Mouse (Mus musculus) lung, postnatal 0 days (tissue): Measurements from ENCODE around the gene Plpp2. TPM values are rescaled to one million over a fixed set of nuclear protein-coding genes. Genes with fewer than 3 reads are reported as not detected.

Experiments
- ATAC-seq: fragments of 200-750 bp; cut with Nextera tagmentation; 2 replicates; pipeline ENCODE4 v1.8.0; 2017; ENCODE audit warnings: moderate library complexity
- DNase-seq: peaks from one replicate; pipeline ENCODE4 v3.0.0-alpha.2; 2016; ENCODE audit warnings: low spot score
- H3K27ac ChIP-seq: fragments of 300-500 bp; sonication (generic); 2 replicates; pipeline ENCODE4 v1.5.1; 2014; ENCODE audit warnings: antibody characterized with exemption, mild to moderate bottlenecking, low read length, mixed read lengths
- H3K27me3 ChIP-seq: fragments of 300-500 bp; sonication (generic); replicated peaks from 2 replicates; pipeline ENCODE4 v1.6.1; 2014; ENCODE audit warnings: low read length, mixed read lengths; ENCODE audit not compliant: insufficient read depth
- H3K36me3 ChIP-seq: fragments of 300-500 bp; sonication (generic); 2 replicates; pipeline ENCODE4 v1.6.1; 2014; ENCODE audit warnings: low read length, mixed read lengths; ENCODE audit not compliant: insufficient read depth
- H3K4me1 ChIP-seq: fragments of 300-500 bp; sonication (generic); 2 replicates; pipeline ENCODE4 v1.6.1; 2014; ENCODE audit warnings: antibody characterized with exemption, low read depth, low read length, mixed read lengths; ENCODE audit not compliant: insufficient read depth
- H3K4me2 ChIP-seq: fragments of 300-500 bp; sonication (generic); replicated peaks from 2 replicates; pipeline ENCODE4 v1.6.1; 2014; ENCODE audit warnings: low read depth, mild to moderate bottlenecking, low read length, moderate library complexity, mixed read lengths
- H3K4me3 ChIP-seq: fragments of 300-500 bp; sonication (generic); 2 replicates; pipeline ENCODE4 v1.5.1; 2014; ENCODE audit warnings: low read depth, low read length
- H3K9ac ChIP-seq: fragments of 300-500 bp; sonication (generic); replicated peaks from 2 replicates; pipeline ENCODE4 v1.6.1; 2014; ENCODE audit warnings: low read depth, mild to moderate bottlenecking
- H3K9me3 ChIP-seq: fragments of 300-500 bp; sonication (generic); 2 replicates; pipeline ENCODE4 v1.6.1; 2016; ENCODE audit warnings: low read length, mixed read lengths
- CTCF ChIP-seq: IDR thresholded peaks from 2 replicates; pipeline ENCODE4 v1.5.1; 2016; ENCODE audit warnings: antibody characterized with exemption, mild to moderate bottlenecking
- EP300 ChIP-seq: IDR thresholded peaks from 2 replicates; pipeline ENCODE4 v1.6.1; 2016; ENCODE audit warnings: antibody characterized with exemption, mild to moderate bottlenecking, control low read depth
- WGBS: fragments of 180-500 bp; shearing (Covaris S2); extraction: QIAGEN DNeasy Blood & Tissue Kit; methylation state at CpG from one replicate; pipeline ENCODE4 v1.1.7; 2014; 5-methylcytosine and 5-hydroxymethylcytosine counted together
- polyA plus RNA-seq: library from polyadenylated mRNA; unstranded; fragments of >200 nt; fragmentation: Nextera tagmentation; extraction: Ambion mirVana; gene quantifications from 2 replicates; pipeline ENCODE4 v1.2.1, GENCODE M21; 2015

Plpp2 gene
- polyA plus RNA-seq, 1 experiment from 2014 or later: 32.1 TPM

GRCm38 (mm10) chr10:79536461-79537080 lies 3.0 kb upstream of the Plpp2 start:
- no peak overlapping the region for H3K27ac ChIP-seq
- no peak for TF ChIP-seq EP300
- no peak for TF ChIP-seq CTCF
- 67% methylated on average over 12 of the region's 12 CpGs for WGBS
- H3K4me1 ChIP-seq: peaks cover 5% of the 10 kb centered on the region; the same call in 1 of the 2 replicates
- H3K27me3 ChIP-seq: no peaks in the 10 kb centered on the region
- no peak for DNase-seq
- no peak overlapping the region for H3K4me2 ChIP-seq
- ATAC-seq: no peak
- H3K36me3 ChIP-seq: peaks cover 9% of the 10 kb centered on the region
- no peaks in the 10 kb centered on the region for H3K9me3 ChIP-seq
- no peak overlapping the region for H3K4me3 ChIP-seq
- no peak overlapping the region for H3K9ac ChIP-seq

GRCm38 (mm10) chr10:79535431-79535830 lies 1.8 kb upstream of the Plpp2 start:
- ATAC-seq (no peak), DNase-seq (no peak)
- H3K4me1 ChIP-seq: peaks cover 5% of the 10 kb centered on the region; the same call in 1 of the 2 replicates
- H3K36me3 ChIP-seq: peaks cover 5% of the 10 kb centered on the region; the same call in 1 of the 2 replicates
- H3K27ac ChIP-seq: no peak overlapping the region
- H3K9ac ChIP-seq: no peak overlapping the region
- H3K27me3 ChIP-seq: no peaks in the 10 kb centered on the region
- no peak for TF ChIP-seq EP300
- no peak for TF ChIP-seq CTCF
- no peak overlapping the region for H3K4me3 ChIP-seq
- no peak overlapping the region for H3K4me2 ChIP-seq
- no peaks in the 10 kb centered on the region for H3K9me3 ChIP-seq
- WGBS: 67% methylated on average over 1 of the region's 1 CpGs

- TF ChIP-seq CTCF: no peak
- DNase-seq (no peak), ATAC-seq (no peak)
- no peak overlapping the region for H3K4me2 ChIP-seq
- peaks cover 5% of the 10 kb centered on the region; the same call in 1 of the 2 replicates for H3K4me1 ChIP-seq
- no peaks in the 10 kb centered on the region for H3K9me3 ChIP-seq
- 84% methylated on average over 2 of the region's 2 CpGs for WGBS
- no peaks in the 10 kb centered on the region for H3K27me3 ChIP-seq
- no peak overlapping the region for H3K9ac ChIP-seq
- no peak overlapping the region for H3K27ac ChIP-seq
- H3K4me3 ChIP-seq: no peak overlapping the region
- H3K36me3 ChIP-seq: no peaks in the 10 kb centered on the region
Measured at GRCm38 (mm10) chr10:79534426-79534825, 830 bp upstream of the Plpp2 start.

GRCm38 (mm10) chr10:79532678-79533077 lies 918 bp downstream of the Plpp2 start:
- Histone ChIP-seq H3K9ac (peak overlapping the region; percentile 39; the same call in 1 of the 2 replicates), H3K4me3 (peak overlapping the region; percentile 60), H3K9me3 (no peaks in the 10 kb centered on the region), H3K4me1 (peaks cover 5% of the 10 kb centered on the region; the same call in 1 of the 2 replicates), H3K4me2 (peak overlapping the region; percentile 93), H3K27me3 (no peaks in the 10 kb centered on the region), H3K36me3 (no peaks in the 10 kb centered on the region), H3K27ac (0 out of 2 replicates have a peak overlapping the region, but pooled peaks have one; percentile 15)
- TF ChIP-seq EP300 (no peak), CTCF (no peak)
- 24% methylated on average over 3 of the region's 3 CpGs for WGBS
- ATAC-seq (peak; percentile 27; the same call in 1 of the 2 replicates), DNase-seq (peak; percentile 37)

GRCm38 (mm10) chr10:79531593-79531992 lies 2.0 kb downstream of the Plpp2 start:
- Histone ChIP-seq H3K4me3 (no peak overlapping the region), H3K4me2 (no peak overlapping the region), H3K27me3 (no peaks in the 10 kb centered on the region), H3K36me3 (no peaks in the 10 kb centered on the region), H3K9me3 (no peaks in the 10 kb centered on the region), H3K9ac (no peak overlapping the region), H3K27ac (no peak overlapping the region), H3K4me1 (peaks cover 5% of the 10 kb centered on the region; the same call in 1 of the 2 replicates)
- TF ChIP-seq EP300: no peak
- TF ChIP-seq CTCF: no peak
- no peak for ATAC-seq
- no peak for DNase-seq
- 72% methylated on average over 3 of the region's 3 CpGs for WGBS

- Histone ChIP-seq H3K9me3 (no peaks in the 10 kb centered on the region), H3K4me2 (no peak overlapping the region), H3K27ac (no peak overlapping the region), H3K27me3 (no peaks in the 10 kb centered on the region), H3K9ac (no peak overlapping the region), H3K4me3 (no peak overlapping the region), H3K36me3 (no peaks in the 10 kb centered on the region), H3K4me1 (peaks cover 5% of the 10 kb centered on the region; the same call in 1 of the 2 replicates)
- no peak for DNase-seq
- ATAC-seq: no peak
- 94% methylated on average over 13 of the region's 13 CpGs for WGBS
- TF ChIP-seq CTCF: no peak
- no peak for TF ChIP-seq EP300
Measured at GRCm38 (mm10) chr10:79530721-79531120, 2.9 kb downstream of the Plpp2 start.
